Mouse (Mus musculus) midbrain, embryonic 16.5 days (tissue): Measurements from ENCODE around the gene Dlg4. TPM values are rescaled to one million over a fixed set of nuclear protein-coding genes. Genes with fewer than 3 reads are reported as not detected.

Experiments used
- ATAC-seq: fragments of 200-750 bp; cut with Nextera tagmentation; 2 replicates; pipeline ENCODE4 v1.8.0; 2017; ENCODE audit warnings: moderate TSS enrichment
- H3K27ac ChIP-seq: fragments of 300-500 bp; sonication (generic); 2 replicates; pipeline ENCODE4 v1.5.1; 2014; ENCODE audit warnings: mild to moderate bottlenecking, low read length, mixed read lengths
- H3K27me3 ChIP-seq: fragments of 300-500 bp; sonication (generic); 2 replicates; pipeline ENCODE4 v1.6.1; 2014; ENCODE audit warnings: low read depth, low read length, mixed read lengths; ENCODE audit not compliant: control insufficient read depth, insufficient read depth
- H3K36me3 ChIP-seq: fragments of 300-500 bp; sonication (generic); 2 replicates; pipeline ENCODE4 v1.6.1; 2014; ENCODE audit warnings: mild to moderate bottlenecking, low read length, moderate library complexity, mixed read lengths; ENCODE audit not compliant: control insufficient read depth, insufficient read depth
- H3K4me1 ChIP-seq: fragments of 300-500 bp; sonication (generic); 2 replicates; pipeline ENCODE4 v1.6.1; 2014; ENCODE audit warnings: mild to moderate bottlenecking, low read length, mixed read lengths; ENCODE audit not compliant: control insufficient read depth, insufficient read depth
- H3K4me2 ChIP-seq: fragments of 300-500 bp; sonication (generic); 2 replicates; pipeline ENCODE4 v1.6.1; 2014; ENCODE audit warnings: mild to moderate bottlenecking, low read length, mixed read lengths
- H3K4me3 ChIP-seq: fragments of 300-500 bp; sonication (generic); 2 replicates; pipeline ENCODE4 v1.5.1; 2014; ENCODE audit warnings: low read depth, mild to moderate bottlenecking, low read length, moderate library complexity, mixed read lengths
- H3K9ac ChIP-seq: fragments of 300-500 bp; sonication (generic); 2 replicates; pipeline ENCODE4 v1.6.1; 2014; ENCODE audit warnings: low read depth, low read length, mixed read lengths
- H3K9me3 ChIP-seq: fragments of 300-500 bp; sonication (generic); replicated peaks from 2 replicates; pipeline ENCODE4 v1.6.1; 2014; ENCODE audit warnings: mild to moderate bottlenecking, low read length, mixed read lengths; ENCODE audit not compliant: control insufficient read depth, poor library complexity, severe bottlenecking
- WGBS: fragments of 180-500 bp; shearing (Covaris S2); extraction: QIAGEN DNeasy Blood & Tissue Kit; methylation state at CpG from one replicate; pipeline ENCODE4 v1.1.7; 2014; 5-methylcytosine and 5-hydroxymethylcytosine counted together
- polyA plus RNA-seq: library from polyadenylated mRNA; unstranded; fragments of >200 nt; fragmentation: Nextera tagmentation; extraction: Ambion mirVana; gene quantifications from 2 replicates; pipeline ENCODE4 v1.2.1, GENCODE M21; 2015

The Dlg4 gene
- polyA plus RNA-seq, 1 experiment from 2014 or later: 23.4 TPM

DNA sequence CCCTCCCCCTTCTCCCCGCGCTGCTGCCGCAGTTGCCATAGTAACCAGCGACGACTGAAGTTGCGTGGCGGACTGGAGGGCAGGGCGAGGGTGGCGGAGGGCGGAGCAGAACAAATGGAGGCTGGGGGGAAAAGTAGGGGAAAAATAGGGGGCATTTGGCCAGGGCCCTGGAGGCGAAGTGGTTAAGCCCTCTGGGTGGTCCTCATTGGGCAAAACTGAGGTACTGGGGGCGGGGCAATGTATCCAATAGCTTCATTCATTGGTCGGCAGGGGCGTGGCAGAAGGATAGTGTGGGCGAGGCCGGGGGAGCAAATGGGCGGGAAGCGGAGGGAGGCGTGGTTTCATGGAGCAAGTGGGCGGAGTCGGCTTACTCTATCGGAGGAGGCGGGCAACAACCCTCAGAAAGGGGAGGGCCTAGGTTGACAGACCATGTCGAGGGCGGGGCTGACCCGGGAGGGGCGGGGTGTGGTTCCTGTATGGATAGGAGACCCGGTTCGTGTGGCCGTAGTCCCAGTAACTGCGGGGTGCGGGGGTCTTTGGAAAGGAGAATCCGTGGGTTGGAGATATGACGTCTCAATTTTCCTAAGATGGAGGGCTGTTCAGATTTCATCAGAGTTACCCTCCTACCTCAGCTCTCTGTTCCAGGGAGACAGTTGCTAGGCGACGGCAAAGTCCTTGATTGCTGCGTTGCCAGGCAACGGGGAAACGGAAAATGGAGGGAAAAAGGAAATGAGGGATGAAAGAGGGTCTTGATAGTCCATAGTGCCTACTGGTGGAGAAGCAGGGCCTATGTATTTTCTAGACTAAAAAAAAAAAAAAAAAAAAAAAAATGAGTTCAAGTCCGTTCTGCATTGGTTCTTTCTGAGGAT, 4.8 kb downstream of the Dlg4 start:
- Histone ChIP-seq H3K4me1 (peaks cover 72% of the 10 kb centered on the region), H3K4me3 (peak overlapping the region; percentile 66), H3K36me3 (no peaks in the 10 kb centered on the region), H3K27me3 (no peaks in the 10 kb centered on the region), H3K9me3 (no peaks in the 10 kb centered on the region), H3K9ac (peak overlapping the region; percentile 82), H3K4me2 (peak overlapping the region; percentile 54), H3K27ac (peak overlapping the region; percentile 94)
- ATAC-seq: peak; percentile 66
- under 1% methylated on average over 40 of the region's 40 CpGs for WGBS

GRCm38 (mm10) chr11:70023481-70024150, 6.9 kb downstream of the Dlg4 start:
- Histone ChIP-seq H3K27ac (peak overlapping the region; percentile 63), H3K36me3 (no peaks in the 10 kb centered on the region), H3K27me3 (no peaks in the 10 kb centered on the region), H3K9me3 (no peaks in the 10 kb centered on the region), H3K4me2 (peak overlapping the region; percentile 73), H3K4me3 (peak overlapping the region; percentile 42), H3K4me1 (peaks cover 80% of the 10 kb centered on the region), H3K9ac (peak overlapping the region; percentile 66)
- ATAC-seq: no peak
- WGBS: 4% methylated on average over 26 of the region's 29 CpGs

- Histone ChIP-seq H3K9me3 (no peaks in the 10 kb centered on the region), H3K4me2 (peak overlapping the region; percentile 73), H3K27ac (peak overlapping the region; percentile 63), H3K27me3 (no peaks in the 10 kb centered on the region), H3K36me3 (no peaks in the 10 kb centered on the region), H3K9ac (peak overlapping the region; percentile 66), H3K4me3 (peak overlapping the region; percentile 42), H3K4me1 (peaks cover 84% of the 10 kb centered on the region)
- ATAC-seq: no peak
- 7% methylated on average over 6 of the region's 6 CpGs for WGBS
These were observed 7.4 kb downstream of the Dlg4 start for GRCm38 (mm10) chr11:70024151-70024514.

GRCm38 (mm10) chr11:70026689-70027088, 9.9 kb downstream of the Dlg4 start:
- peak overlapping the region; percentile 95 for H3K27ac ChIP-seq
- H3K36me3 ChIP-seq: peaks cover 10% of the 10 kb centered on the region
- no peaks in the 10 kb centered on the region for H3K9me3 ChIP-seq
- peak overlapping the region; percentile 18 for H3K4me3 ChIP-seq
- H3K27me3 ChIP-seq: no peaks in the 10 kb centered on the region
- peak overlapping the region; percentile 59 for H3K9ac ChIP-seq
- ATAC-seq: no peak
- peak overlapping the region; percentile 68 for H3K4me2 ChIP-seq
- WGBS: 2% methylated on average over 19 of the region's 19 CpGs
- H3K4me1 ChIP-seq: peaks cover 79% of the 10 kb centered on the region

- H3K27me3 ChIP-seq: no peaks in the 10 kb centered on the region
- peak overlapping the region; percentile 18 for H3K4me3 ChIP-seq
- WGBS: 26% methylated on average over 9 of the region's 9 CpGs
These were observed 10.7 kb downstream of the Dlg4 start for GRCm38 (mm10) chr11:70027397-70027796.

GRCm38 (mm10) chr11:70028401-70029129, 11.8 kb downstream of the Dlg4 start:
- Histone ChIP-seq H3K27ac (peak overlapping the region; percentile 95), H3K9ac (peak overlapping the region; percentile 59), H3K4me2 (peak overlapping the region; percentile 68), H3K36me3 (peaks cover 17% of the 10 kb centered on the region), H3K4me1 (peaks cover 63% of the 10 kb centered on the region), H3K9me3 (no peaks in the 10 kb centered on the region), H3K4me3 (peak overlapping the region; percentile 36), H3K27me3 (no peaks in the 10 kb centered on the region)
- ATAC-seq: peak; percentile 12; the same call in 1 of the 2 replicates
- whole genome bisulfite sequencing: 21% methylated on average over 12 of the region's 12 CpGs

More at GRCm38 (mm10) chr11:70027397-70027796, 10.7 kb downstream of the Dlg4 start:
- ATAC-seq: no peak
- Histone ChIP-seq H3K9me3 (no peaks in the 10 kb centered on the region), H3K4me1 (peaks cover 75% of the 10 kb centered on the region), H3K4me2 (peak overlapping the region; percentile 68), H3K9ac (peak overlapping the region; percentile 59), H3K36me3 (peaks cover 17% of the 10 kb centered on the region), H3K27ac (peak overlapping the region; percentile 95)

GRCm38 (mm10) chr11:70029130-70029801, 12.5 kb downstream of the Dlg4 start:
- peak; percentile 94 for ATAC-seq
- Histone ChIP-seq H3K9me3 (no peaks in the 10 kb centered on the region), H3K36me3 (peaks cover 17% of the 10 kb centered on the region), H3K9ac (peak overlapping the region; percentile 59), H3K4me3 (peak overlapping the region; percentile 36), H3K27ac (peak overlapping the region; percentile 95), H3K4me1 (peaks cover 56% of the 10 kb centered on the region), H3K4me2 (peak overlapping the region; percentile 68), H3K27me3 (no peaks in the 10 kb centered on the region)
- 1% methylated on average over 20 of the region's 20 CpGs for WGBS

- H3K9me3 ChIP-seq: no peaks in the 10 kb centered on the region
- 13% methylated on average over 11 of the region's 11 CpGs for WGBS
- H3K4me2 ChIP-seq: peak overlapping the region; percentile 68
- peak overlapping the region; percentile 95 for H3K27ac ChIP-seq
- H3K9ac ChIP-seq: peak overlapping the region; percentile 59
- H3K4me3 ChIP-seq: peak overlapping the region; percentile 36
- H3K36me3 ChIP-seq: peaks cover 17% of the 10 kb centered on the region
- peaks cover 49% of the 10 kb centered on the region for H3K4me1 ChIP-seq
- peak; percentile 47 for ATAC-seq
- H3K27me3 ChIP-seq: no peaks in the 10 kb centered on the region
These were observed 13.2 kb downstream of the Dlg4 start for GRCm38 (mm10) chr11:70029829-70030550.
